In genomic region chr8:108819826-108820225, GRCm38 (mm10) we compare ENCODE assay signal across 8 mouse cellular contexts.
DNase-seq lines count a peak whose midpoint lies in the region; ATAC-seq lines count a peak whose summit lies in the region.

No protein-coding gene starts in this region.

- H3K4me3 ChIP-seq in heart, embryonic 10.5 days = peak overlapping the region; percentile 51
- H3K4me3 ChIP-seq in hindbrain, embryonic 14.5 days (replicated peaks; ENCODE audit: low read length) = no peak overlapping the region

- peak overlapping the region; percentile 42; the same call in 1 of the 2 replicates for H3K27ac ChIP-seq in heart, embryonic 10.5 days
- no peak overlapping the region for H3K27ac ChIP-seq in hindbrain, embryonic 14.5 days

- ATAC-seq in hindbrain, embryonic 14.5 days (ENCODE audit: low FRiP score) = no peak

- no peak for DNase-seq in heart, embryonic 10.5 days (ENCODE audit: low spot score)
- no peak for DNase-seq in heart, postnatal 10 days
- peak; percentile 71 for DNase-seq in ES-CJ7 (ENCODE audit: low read depth, low spot score)
- no peak for DNase-seq in hindbrain, embryonic 14.5 days (ENCODE audit: low spot score)
- peak; percentile 49 for DNase-seq in lung, postnatal 25 days (ENCODE audit: low spot score)
- no peak for DNase-seq in retina, embryonic 14.5 days (ENCODE audit: low spot score)
- no peak for DNase-seq in layer of hippocampus, postnatal 14 days (ENCODE audit: low spot score in 2 of 2)
- DNase-seq in cerebellum, postnatal 14 days = no peak

- H3K4me1 ChIP-seq in heart, embryonic 10.5 days = peaks cover 41% of the 10 kb centered on the region
- peaks cover 26% of the 10 kb centered on the region for H3K4me1 ChIP-seq in hindbrain, embryonic 14.5 days (replicated peaks; ENCODE audit: control insufficient read depth, insufficient read depth, low read length)

- no peaks in the 10 kb centered on the region for H3K36me3 ChIP-seq in heart, embryonic 10.5 days
- no peaks in the 10 kb centered on the region for H3K36me3 ChIP-seq in hindbrain, embryonic 14.5 days (replicated peaks; ENCODE audit: control insufficient read depth, insufficient read depth)

- H3K9ac ChIP-seq in hindbrain, embryonic 14.5 days = no peak overlapping the region

- H3K4me2 ChIP-seq in hindbrain, embryonic 14.5 days (replicated peaks) = peak overlapping the region; percentile 34

- intact Hi-C loops in heart, postnatal 10 days (cut with DNase I) = no loop called here

- no peaks in the 10 kb centered on the region for H3K27me3 ChIP-seq in heart, embryonic 10.5 days (ENCODE audit: insufficient read depth, poor library complexity, severe bottlenecking)
- no peaks in the 10 kb centered on the region for H3K27me3 ChIP-seq in hindbrain, embryonic 14.5 days (ENCODE audit: control insufficient read depth, insufficient read depth, low read length)

- H3K9me3 ChIP-seq in heart, embryonic 10.5 days = no peaks in the 10 kb centered on the region
- H3K9me3 ChIP-seq in hindbrain, embryonic 14.5 days (ENCODE audit: control insufficient read depth, low read length) = no peaks in the 10 kb centered on the region

- 5% methylated on average over 3 of the region's 3 CpGs for WGBS in heart, embryonic 10.5 days
- WGBS in hindbrain, embryonic 14.5 days = 19% methylated on average over 3 of the region's 3 CpGs

Comparison
In these comparisons a context has a peak if more than half of its experiments do, and no peak if none do; other contexts are left out.
1. DNase-seq: peak in ES-CJ7 (single experiment) and lung, postnatal 25 days (single experiment); none in heart, embryonic 10.5 days (single experiment), heart, postnatal 10 days (0 of 2), hindbrain, embryonic 14.5 days (single experiment), retina, embryonic 14.5 days (single experiment), layer of hippocampus, postnatal 14 days (0 of 2) and cerebellum, postnatal 14 days (0 of 2).